Mouse (Mus musculus): ENCODE results near the gene Chsy1.

Gene Chsy1

DNA sequence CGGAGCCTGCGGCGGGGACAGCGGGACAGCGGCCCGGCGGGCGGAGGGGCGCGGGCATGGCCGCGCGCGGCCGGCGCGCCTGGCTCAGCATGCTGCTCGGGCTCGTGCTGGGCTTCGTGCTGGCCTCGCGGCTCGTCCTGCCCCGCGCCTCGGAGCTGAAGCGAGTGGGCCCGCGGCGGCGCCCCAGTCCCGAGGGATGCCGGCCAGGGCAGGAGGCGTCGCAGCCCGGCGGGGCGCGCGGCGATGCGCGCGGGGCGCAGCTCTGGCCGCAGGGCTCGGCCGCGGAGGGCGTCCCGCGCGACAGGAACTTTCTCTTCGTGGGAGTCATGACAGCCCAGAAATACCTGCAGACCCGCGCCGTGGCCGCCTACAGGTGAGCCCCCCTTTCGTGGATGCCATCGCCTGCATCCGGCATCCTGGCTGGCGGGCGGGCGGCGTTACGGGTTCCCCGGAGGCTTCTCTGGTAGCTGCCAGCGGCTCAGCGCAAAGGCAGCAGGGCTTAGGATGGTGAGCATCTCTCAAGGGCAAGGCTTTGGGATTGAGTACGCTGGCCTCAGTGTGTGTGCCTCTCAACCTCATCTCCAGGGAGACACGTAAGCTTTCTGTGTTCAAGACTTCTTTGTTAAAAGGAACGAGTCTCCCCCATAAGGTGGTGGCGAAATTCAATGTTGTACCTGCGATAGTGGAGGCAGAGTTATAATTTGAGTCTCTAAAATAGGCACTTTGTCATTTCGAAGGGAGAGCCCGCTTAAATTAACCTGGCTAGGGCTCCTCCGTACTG lies 730 bp downstream of the Chsy1 start:
- DNase-seq (ENCODE audit: low spot score) = peak; percentile 35

DNA sequence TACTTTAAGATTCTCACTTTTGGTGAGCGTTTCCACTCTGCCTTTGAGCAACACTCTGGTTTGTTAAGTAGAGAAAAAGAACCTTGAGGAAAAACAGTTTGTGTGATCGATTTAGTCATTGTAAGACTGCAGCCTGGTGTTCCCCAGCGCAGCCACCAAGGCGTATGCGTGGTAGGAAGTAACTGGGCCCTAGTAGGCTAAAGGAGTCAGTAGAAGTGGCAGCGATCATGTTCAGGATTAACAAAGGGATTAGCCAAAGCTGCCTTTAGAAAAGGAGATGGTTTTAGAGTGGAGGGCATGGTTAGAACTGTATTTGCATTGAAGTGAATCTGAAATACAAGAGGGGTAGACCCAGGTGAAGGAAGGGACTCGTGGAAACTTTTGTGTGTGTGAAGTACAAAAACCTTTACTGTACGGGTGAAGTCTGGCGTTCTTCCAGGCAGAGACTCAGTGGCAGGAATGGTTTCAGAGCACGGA lies 1.4 kb downstream of the Chsy1 start:
- DNase-seq (ENCODE audit: low spot score) = no peak

DNA sequence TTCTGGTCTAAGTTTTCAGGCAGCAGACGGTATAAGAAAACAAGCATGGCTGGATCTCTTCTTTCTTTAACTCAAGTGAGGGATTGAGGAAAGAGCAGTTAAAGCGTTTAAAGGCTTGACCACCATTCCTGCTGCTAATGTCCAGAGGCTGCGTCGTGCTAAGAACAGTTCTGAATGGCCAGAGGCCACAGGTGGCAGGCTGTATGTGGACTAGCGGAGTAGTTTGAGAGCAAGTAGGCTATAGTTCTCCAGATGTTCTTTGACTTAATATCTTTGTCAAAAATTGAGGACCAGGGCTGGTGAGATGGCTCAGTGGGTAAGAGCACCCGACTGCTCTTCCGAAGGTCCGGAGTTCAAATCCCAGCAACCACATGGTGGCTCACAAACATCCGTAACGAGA lies 1.9 kb downstream of the Chsy1 start:
- DNase-seq (ENCODE audit: low spot score) = no peak

GRCm38 (mm10) chr7:66113561-66113960 lies 4.2 kb downstream of the Chsy1 start:
- DNase-seq (ENCODE audit: low spot score) = no peak

GRCm38 (mm10) chr7:66115821-66116343 lies 6.6 kb downstream of the Chsy1 start:
- DNase-seq (ENCODE audit: low spot score) = no peak

DNA sequence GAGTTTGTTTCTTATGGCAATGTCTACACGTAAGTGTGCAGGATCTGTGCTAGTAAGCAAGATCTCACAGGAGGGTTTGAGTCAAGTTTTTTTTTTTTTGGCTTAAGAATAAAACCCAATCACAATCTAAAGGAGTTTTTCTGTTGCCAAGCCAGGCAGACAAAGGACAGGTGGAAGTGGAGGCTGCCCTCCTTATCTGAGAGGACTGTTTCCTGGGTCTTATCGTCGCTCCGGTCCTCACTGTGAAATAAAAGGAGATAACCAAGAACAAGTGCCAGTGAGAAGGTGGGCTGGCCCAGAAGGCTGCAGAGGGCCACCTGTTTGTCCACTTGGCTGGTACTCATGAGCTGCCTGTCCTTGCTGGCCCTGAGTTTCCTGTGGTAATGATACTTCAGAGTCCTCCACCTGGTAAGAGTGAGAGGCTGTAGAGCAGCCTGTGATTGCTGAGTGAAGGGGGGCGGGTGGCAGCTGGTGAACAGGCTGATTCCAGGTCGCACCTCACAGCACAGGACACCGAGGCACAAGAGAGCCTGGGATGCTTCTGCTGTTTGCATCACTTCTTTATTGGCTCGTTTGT lies 7.7 kb downstream of the Chsy1 start:
- no peak for DNase-seq (ENCODE audit: low spot score)

- no peak for DNase-seq (ENCODE audit: low spot score)
Observed at GRCm38 (mm10) chr7:66118046-66118445, 8.7 kb downstream of the Chsy1 start.

- DNase-seq (ENCODE audit: low spot score) = no peak
Observed at GRCm38 (mm10) chr7:66118796-66119195, 9.5 kb downstream of the Chsy1 start.

DNA sequence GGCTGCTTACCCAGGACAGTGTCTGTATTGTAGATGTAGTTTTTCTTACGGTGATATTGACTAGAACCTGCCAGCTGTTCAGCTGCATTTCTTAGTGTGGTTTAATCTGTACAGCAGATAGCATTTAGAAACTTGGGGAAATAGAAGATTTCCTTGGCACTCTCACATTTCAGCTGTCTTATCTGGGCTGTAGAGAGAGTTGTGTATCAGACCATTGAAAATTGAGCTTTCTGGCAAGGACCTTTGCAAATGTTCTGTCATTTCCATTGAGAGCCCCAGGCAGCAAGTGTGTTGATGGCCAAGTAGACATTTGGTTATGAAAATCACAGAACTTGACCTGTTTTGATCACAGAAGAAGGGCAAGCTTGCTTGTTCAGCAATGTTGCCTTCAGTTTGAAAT lies 10.8 kb downstream of the Chsy1 start:
- no peak for DNase-seq (ENCODE audit: low spot score)

GRCm38 (mm10) chr7:66120702-66121396 lies 11.5 kb downstream of the Chsy1 start:
- DNase-seq (ENCODE audit: low spot score) = no peak

- no peak for DNase-seq (ENCODE audit: low spot score)
Observed at GRCm38 (mm10) chr7:66124551-66124968, 15.2 kb downstream of the Chsy1 start.

GRCm38 (mm10) chr7:66125368-66125767 lies 16.1 kb downstream of the Chsy1 start:
- no peak for DNase-seq (ENCODE audit: low spot score)

- no peak for DNase-seq (ENCODE audit: low spot score)
Observed at GRCm38 (mm10) chr7:66127951-66128645, 18.8 kb downstream of the Chsy1 start.

DNA sequence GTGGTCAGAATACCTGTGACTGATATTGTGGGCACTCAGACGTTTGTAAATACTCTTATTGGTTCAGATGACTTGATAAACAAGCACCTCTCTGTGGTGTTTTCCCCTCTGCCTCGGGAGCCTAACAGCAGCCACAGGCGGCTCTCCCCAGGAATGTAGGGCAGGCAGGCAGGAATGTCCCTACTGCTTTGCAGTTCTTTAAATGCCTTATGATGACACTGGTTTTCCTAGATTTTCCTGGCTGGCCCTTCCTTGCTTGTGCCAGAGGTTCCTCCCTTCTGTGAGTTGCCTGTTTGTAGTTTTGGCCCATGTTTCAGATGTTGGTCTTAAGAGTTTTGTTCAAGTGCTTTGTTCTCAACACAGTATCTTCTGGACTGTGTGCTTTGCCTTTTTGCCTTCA lies 19.5 kb downstream of the Chsy1 start:
- DNase-seq (ENCODE audit: low spot score) = no peak

DNA sequence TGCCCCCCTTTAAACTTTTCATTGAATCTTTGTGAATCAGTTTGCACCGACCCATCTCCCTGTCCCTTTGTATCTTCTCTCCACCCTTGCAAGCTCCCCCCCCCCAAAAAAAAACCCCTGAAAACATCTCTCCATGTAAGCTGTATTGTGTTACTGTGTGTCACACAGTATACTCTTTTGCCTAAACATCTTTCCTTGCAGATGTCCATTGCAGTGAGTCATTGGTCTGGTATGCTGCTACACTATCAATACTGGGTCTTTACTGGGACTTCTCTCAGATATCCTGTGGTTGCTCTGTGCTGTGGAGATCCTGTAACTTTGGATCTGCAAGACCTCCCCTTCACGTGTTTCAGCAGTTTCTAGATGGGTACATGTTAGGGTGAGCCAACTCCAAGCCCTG lies 21.0 kb downstream of the Chsy1 start:
- DNase-seq (ENCODE audit: low spot score) = no peak

DNA sequence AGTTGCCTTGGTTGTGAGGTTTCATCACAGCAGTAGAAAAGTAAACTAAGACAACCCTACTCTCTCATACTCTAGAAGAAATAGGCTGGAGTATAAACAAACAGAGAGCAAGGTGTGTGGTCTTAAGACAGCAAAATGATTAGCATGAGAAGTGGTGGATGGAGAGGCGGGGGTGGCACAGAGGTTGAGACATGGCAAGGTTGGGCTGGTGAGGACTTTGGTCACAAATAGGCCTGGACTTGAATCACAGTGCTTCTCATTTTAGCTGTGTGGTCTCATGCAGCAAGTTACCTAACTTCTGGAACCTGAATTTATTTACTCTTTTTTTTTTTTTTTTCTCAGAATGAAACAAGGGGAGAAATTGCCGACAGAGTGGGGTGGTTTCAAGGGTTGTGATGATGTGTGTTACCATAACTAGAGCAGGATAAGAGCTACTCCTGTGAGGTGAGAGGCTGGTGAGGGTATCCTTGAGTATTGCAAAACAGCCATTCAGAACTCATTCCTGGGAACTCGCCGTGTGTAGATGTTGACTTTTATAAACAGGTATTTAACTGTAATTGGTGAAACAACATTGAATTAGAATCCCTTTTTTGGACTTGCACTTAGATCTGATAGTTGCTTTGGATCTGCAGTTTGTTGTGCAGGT lies 22.6 kb downstream of the Chsy1 start:
- DNase-seq (ENCODE audit: low spot score) = no peak

GRCm38 (mm10) chr7:66134154-66134553 lies 24.8 kb downstream of the Chsy1 start:
- DNase-seq (ENCODE audit: low spot score) = no peak

DNA sequence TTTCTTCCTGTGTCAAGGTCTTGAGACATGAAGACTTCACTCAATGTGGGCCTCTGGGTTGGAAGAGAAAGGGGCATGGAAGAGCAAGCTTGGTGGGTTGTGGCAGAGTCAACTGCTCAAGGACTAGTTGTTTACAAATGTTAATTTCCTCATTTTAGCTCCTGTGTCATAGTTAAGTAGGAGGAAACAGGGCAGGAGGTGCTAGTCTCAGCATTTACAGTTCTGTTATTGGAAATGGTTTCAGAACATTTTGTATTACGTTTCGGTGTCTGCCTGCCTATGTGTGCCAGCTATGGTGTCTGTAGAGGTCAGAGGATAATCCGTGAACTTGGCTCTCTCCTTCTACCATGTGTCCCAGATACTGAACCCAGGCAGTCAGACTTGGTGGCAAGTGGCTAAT lies 26.3 kb downstream of the Chsy1 start:
- no peak for DNase-seq (ENCODE audit: low spot score)

GRCm38 (mm10) chr7:66136187-66136586 lies 26.9 kb downstream of the Chsy1 start:
- no peak for DNase-seq (ENCODE audit: low spot score)

GRCm38 (mm10) chr7:66137309-66137708 lies 28.0 kb downstream of the Chsy1 start:
- DNase-seq (ENCODE audit: low spot score) = no peak

DNA sequence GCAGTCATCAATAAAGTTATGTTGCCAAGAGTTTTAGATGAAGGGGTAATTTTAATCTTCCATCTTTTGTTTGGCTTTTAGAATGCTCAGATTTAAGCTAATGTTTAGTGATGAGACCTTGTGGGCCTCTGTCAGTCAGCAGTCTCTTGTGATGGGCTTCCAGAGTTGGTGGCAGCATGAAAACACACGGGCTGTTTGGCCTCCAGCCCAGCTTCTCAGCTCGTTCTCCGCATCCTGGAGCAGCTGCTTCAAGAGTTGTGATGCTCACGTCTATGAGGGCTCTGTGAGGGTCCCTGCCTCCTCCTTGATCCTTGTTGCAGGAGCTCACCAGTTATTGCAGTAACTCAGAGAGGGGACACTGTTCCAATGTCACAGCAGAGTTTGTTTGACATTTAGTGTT lies 29.0 kb downstream of the Chsy1 start:
- DNase-seq (ENCODE audit: low spot score) = no peak

DNA sequence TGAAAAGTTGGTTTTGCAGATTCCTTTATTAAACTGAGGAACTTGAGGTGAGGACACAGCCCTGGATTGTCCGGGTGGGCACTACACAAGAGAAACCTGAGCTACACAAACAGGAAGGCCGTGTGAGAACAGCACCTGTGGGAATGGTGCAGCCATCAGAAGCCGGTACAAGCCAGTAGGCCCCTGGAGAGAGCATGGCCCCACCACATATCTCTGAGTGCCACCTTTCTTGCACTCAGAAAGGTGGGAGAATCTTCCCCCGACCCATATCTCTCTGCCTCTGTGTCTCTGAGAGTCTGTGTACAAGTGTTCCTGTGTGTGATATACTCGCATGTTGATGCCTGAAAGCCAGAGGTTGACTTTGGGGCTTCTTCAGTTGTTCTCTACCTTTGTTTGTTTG lies 29.6 kb downstream of the Chsy1 start:
- DNase-seq (ENCODE audit: low spot score) = no peak
